Mouse (Mus musculus) embryonic facial prominence, embryonic 11.5 days (tissue): Measurements from ENCODE around the gene Arhgef40. TPM values are rescaled to one million over a fixed set of nuclear protein-coding genes. Genes with fewer than 3 reads are reported as not detected.
A peak's percentile ranks its signal among the peaks of the same experiment; 100 is the strongest.

Source experiments
- ATAC-seq: fragments of 200-750 bp; cut with Nextera tagmentation; replicated peaks from 2 replicates; pipeline ENCODE4 v1.8.0; 2017; ENCODE audit warnings: low read depth; ENCODE audit not compliant: insufficient number of reproducible peaks, low FRiP score, low TSS enrichment
- DNase-seq: peaks from one replicate; pipeline ENCODE4 v3.0.0-alpha.2; 2015; ENCODE audit warnings: low spot score
- H3K27ac ChIP-seq: fragments of 300-500 bp; sonication (generic); replicated peaks from 2 replicates; pipeline ENCODE4 v1.5.1; 2014; ENCODE audit warnings: mild to moderate bottlenecking, low read depth, low read length, control low read depth
- H3K27me3 ChIP-seq: fragments of 300-500 bp; sonication (generic); 2 replicates; pipeline ENCODE4 v1.6.1; 2014; ENCODE audit warnings: mild to moderate bottlenecking, low read length, moderate library complexity, mixed read lengths; ENCODE audit not compliant: control insufficient read depth, insufficient read depth
- H3K36me3 ChIP-seq: fragments of 300-500 bp; sonication (generic); replicated peaks from 2 replicates; pipeline ENCODE4 v1.6.1; 2014; ENCODE audit warnings: low read depth, mild to moderate bottlenecking, low read length, moderate library complexity, mixed read lengths; ENCODE audit not compliant: control insufficient read depth, insufficient read depth
- H3K4me1 ChIP-seq: fragments of 300-500 bp; sonication (generic); 2 replicates; pipeline ENCODE4 v1.6.1; 2014; ENCODE audit warnings: low read length, mixed read lengths; ENCODE audit not compliant: control insufficient read depth, insufficient read depth
- H3K4me2 ChIP-seq: fragments of 300-500 bp; sonication (generic); 2 replicates; pipeline ENCODE4 v1.6.1; 2014; ENCODE audit warnings: low read depth, mild to moderate bottlenecking, control low read depth, low read length, moderate library complexity
- H3K4me3 ChIP-seq: fragments of 300-500 bp; sonication (generic); 2 replicates; pipeline ENCODE4 v1.5.1; 2014; ENCODE audit warnings: low read depth, low read length, control low read depth
- H3K9ac ChIP-seq: fragments of 300-500 bp; sonication (generic); replicated peaks from 2 replicates; pipeline ENCODE4 v1.6.1; 2014; ENCODE audit warnings: mild to moderate bottlenecking, control low read depth, low read length
- H3K9me3 ChIP-seq: fragments of 300-500 bp; sonication (generic); replicated peaks from 2 replicates; pipeline ENCODE4 v1.6.1; 2016; ENCODE audit warnings: mild to moderate bottlenecking, low read length, inconsistent platforms, mixed read lengths; ENCODE audit not compliant: control insufficient read depth
- WGBS: fragments of 180-500 bp; shearing (Covaris S2); extraction: QIAGEN DNeasy Blood & Tissue Kit; methylation state at CpG from one replicate; pipeline ENCODE4 v1.1.7; 2014; 5-methylcytosine and 5-hydroxymethylcytosine counted together
- polyA plus RNA-seq: library from polyadenylated mRNA; unstranded; fragments of >200 nt; fragmentation: Nextera tagmentation; extraction: Ambion mirVana; gene quantifications from 2 replicates; pipeline ENCODE4 v1.2.1, GENCODE M21; 2014

The Arhgef40 gene
- polyA plus RNA-seq, 1 experiment from 2014 or later, result 82.6 TPM

GRCm38 (mm10) chr14:51979252-51979651, 5.3 kb upstream of the Arhgef40 start:
- H3K9ac ChIP-seq, result no peak overlapping the region
- no peak overlapping the region for H3K4me2 ChIP-seq
- no peak overlapping the region for H3K4me3 ChIP-seq
- no peaks in the 10 kb centered on the region for H3K4me1 ChIP-seq
- no peaks in the 10 kb centered on the region for H3K27me3 ChIP-seq
- no peaks in the 10 kb centered on the region for H3K9me3 ChIP-seq
- no peak overlapping the region for H3K27ac ChIP-seq
- no peak for DNase-seq
- no peaks in the 10 kb centered on the region for H3K36me3 ChIP-seq
- ATAC-seq, result no peak
- 88% methylated on average over 3 of the region's 3 CpGs for WGBS

GRCm38 (mm10) chr14:51983251-51983650, 1.3 kb upstream of the Arhgef40 start:
- Histone ChIP-seq H3K9ac (no peak overlapping the region), H3K4me2 (no peak overlapping the region), H3K9me3 (no peaks in the 10 kb centered on the region), H3K27ac (no peak overlapping the region), H3K4me3 (no peak overlapping the region), H3K27me3 (no peaks in the 10 kb centered on the region), H3K4me1 (no peaks in the 10 kb centered on the region; the same call in 1 of the 2 replicates), H3K36me3 (no peaks in the 10 kb centered on the region; the same call in 1 of the 2 replicates)
- no peak for DNase-seq
- ATAC-seq, result no peak
- WGBS, result 58% methylated on average over 4 of the region's 4 CpGs

GRCm38 (mm10) chr14:51983855-51984246, 668 bp upstream of the Arhgef40 start:
- 8% methylated on average over 10 of the region's 10 CpGs for WGBS
- peaks cover 2% of the 10 kb centered on the region; the same call in 1 of the 2 replicates for H3K4me1 ChIP-seq
- peaks cover 4% of the 10 kb centered on the region for H3K36me3 ChIP-seq
- peak overlapping the region; percentile 90 for H3K9ac ChIP-seq
- H3K9me3 ChIP-seq, result no peaks in the 10 kb centered on the region
- H3K4me3 ChIP-seq, result peak overlapping the region; percentile 75
- ATAC-seq (no peak), DNase-seq (no peak)
- H3K27ac ChIP-seq, result peak overlapping the region; percentile 95
- H3K27me3 ChIP-seq, result no peaks in the 10 kb centered on the region
- H3K4me2 ChIP-seq, result peak overlapping the region; percentile 93

GRCm38 (mm10) chr14:51985301-51986152, 1.0 kb downstream of the Arhgef40 start:
- Histone ChIP-seq H3K4me1 (peaks cover 2% of the 10 kb centered on the region; the same call in 1 of the 2 replicates), H3K4me3 (peak overlapping the region; percentile 75), H3K4me2 (peak overlapping the region; percentile 93), H3K27me3 (no peaks in the 10 kb centered on the region), H3K27ac (peak overlapping the region; percentile 95), H3K9me3 (no peaks in the 10 kb centered on the region), H3K36me3 (peaks cover 8% of the 10 kb centered on the region), H3K9ac (peak overlapping the region; percentile 90)
- WGBS, result under 1% methylated on average over 26 of the region's 27 CpGs
- peak; percentile 70 for ATAC-seq
- peak; percentile 94 for DNase-seq

GRCm38 (mm10) chr14:51986153-51986505, 1.6 kb downstream of the Arhgef40 start:
- DNase-seq (no peak), ATAC-seq (no peak)
- peak overlapping the region; percentile 75 for H3K4me3 ChIP-seq
- peak overlapping the region; percentile 93 for H3K4me2 ChIP-seq
- peaks cover 2% of the 10 kb centered on the region; the same call in 1 of the 2 replicates for H3K4me1 ChIP-seq
- 2% methylated on average over 7 of the region's 7 CpGs for WGBS
- peaks cover 12% of the 10 kb centered on the region for H3K36me3 ChIP-seq
- peak overlapping the region; percentile 90 for H3K9ac ChIP-seq
- H3K27me3 ChIP-seq, result no peaks in the 10 kb centered on the region
- no peaks in the 10 kb centered on the region for H3K9me3 ChIP-seq
- H3K27ac ChIP-seq, result peak overlapping the region; percentile 95

GRCm38 (mm10) chr14:51987177-51987576, 2.7 kb downstream of the Arhgef40 start:
- peaks cover 13% of the 10 kb centered on the region for H3K36me3 ChIP-seq
- no peak for DNase-seq
- H3K4me1 ChIP-seq, result peaks cover 2% of the 10 kb centered on the region; the same call in 1 of the 2 replicates
- H3K4me2 ChIP-seq, result no peak overlapping the region
- no peak for ATAC-seq
- 94% methylated on average over 6 of the region's 6 CpGs for WGBS
- H3K27ac ChIP-seq, result no peak overlapping the region
- no peaks in the 10 kb centered on the region for H3K27me3 ChIP-seq
- H3K4me3 ChIP-seq, result no peak overlapping the region
- no peaks in the 10 kb centered on the region for H3K9me3 ChIP-seq
- H3K9ac ChIP-seq, result no peak overlapping the region

GRCm38 (mm10) chr14:51988731-51989130, 4.2 kb downstream of the Arhgef40 start:
- no peaks in the 10 kb centered on the region for H3K27me3 ChIP-seq
- peaks cover 13% of the 10 kb centered on the region for H3K36me3 ChIP-seq
- no peak overlapping the region for H3K4me3 ChIP-seq
- H3K9me3 ChIP-seq, result no peaks in the 10 kb centered on the region
- no peak for ATAC-seq
- no peak overlapping the region for H3K9ac ChIP-seq
- peaks cover 2% of the 10 kb centered on the region; the same call in 1 of the 2 replicates for H3K4me1 ChIP-seq
- H3K27ac ChIP-seq, result no peak overlapping the region
- no peak for DNase-seq
- H3K4me2 ChIP-seq, result no peak overlapping the region
- 80% methylated on average over 12 of the region's 12 CpGs for WGBS

GRCm38 (mm10) chr14:51989461-51989970, 5.0 kb downstream of the Arhgef40 start:
- DNase-seq, result no peak
- Histone ChIP-seq H3K4me3 (no peak overlapping the region), H3K9ac (no peak overlapping the region), H3K4me2 (no peak overlapping the region), H3K9me3 (no peaks in the 10 kb centered on the region), H3K4me1 (peaks cover 2% of the 10 kb centered on the region; the same call in 1 of the 2 replicates), H3K27ac (no peak overlapping the region), H3K36me3 (peaks cover 14% of the 10 kb centered on the region), H3K27me3 (no peaks in the 10 kb centered on the region)
- no peak for ATAC-seq
- WGBS, result 59% methylated on average over 12 of the region's 12 CpGs
